Mouse (Mus musculus) heart, adult 2 months (tissue): ENCODE measurements around the gene R3hdm2.

ENCODE experiments used
- CTCF ChIP-seq: fragments of 200-600 bp; IDR thresholded peaks from 2 replicates; pipeline ENCODE4 v1.8.1; 2022; ENCODE audit warnings: antibody characterized with exemption, mild to moderate bottlenecking, moderate library complexity
- POLR2A ChIP-seq: fragments of 200-500 bp; IDR thresholded peaks from 2 replicates; pipeline ENCODE4 v1.6.1; 2011; ENCODE audit warnings: mild to moderate bottlenecking, low read depth, low read length, control low read depth; ENCODE audit not compliant: insufficient read depth

DNA sequence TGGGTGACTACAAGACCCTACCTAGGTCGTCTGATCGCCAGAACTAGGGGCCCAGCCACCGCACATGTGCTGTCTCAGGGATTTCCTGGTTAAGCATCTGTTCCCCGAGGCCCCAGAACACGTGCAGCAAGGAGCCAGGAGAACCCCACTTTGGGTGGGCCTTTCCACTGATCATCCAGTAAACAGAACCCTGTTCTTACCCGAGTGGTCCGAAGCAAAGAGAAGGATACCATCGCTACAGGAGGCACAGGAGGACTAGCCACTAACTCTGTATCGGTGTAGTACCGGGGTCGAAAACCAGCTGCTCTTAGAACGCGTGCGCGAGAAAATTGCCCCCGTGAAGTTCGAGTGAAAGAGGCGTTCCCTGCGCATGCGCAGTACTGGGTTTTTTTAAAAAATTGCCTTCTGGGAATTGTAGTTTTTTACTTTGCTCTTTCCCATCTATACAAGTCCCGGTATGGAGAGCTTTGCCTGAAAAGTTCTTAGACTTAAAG, 142.0 kb downstream of the R3hdm2 start, which contains the start of gene Shmt2:
- TF ChIP-seq CTCF (no peak), POLR2A (peak; percentile 77)
